Mouse (Mus musculus): Measurements from ENCODE around the gene Clgn. TPM values are rescaled to one million over a fixed set of nuclear protein-coding genes. Genes with fewer than 3 reads are reported as not detected.

Clgn gene
- total and polyA plus RNA-seq, 3 experiments: 0.04 to 0.06 TPM; not detected in 1

- no peaks in the 10 kb centered on the region for H3K36me3 ChIP-seq (ENCODE audit: control insufficient read depth in 1 of 2, insufficient read depth in 2 of 2, low read length in 2 of 2)
- no peak overlapping the region for H3K9ac ChIP-seq (ENCODE audit: control insufficient read depth, low read depth, low read length, poor library complexity, severe bottlenecking)
- no peak overlapping the region for H3K4me3 ChIP-seq (ENCODE audit: control insufficient read depth in 1 of 2, insufficient read depth in 1 of 2, low read depth in 2 of 2, low read length in 2 of 2)
- no peaks in the 10 kb centered on the region for H3K27me3 ChIP-seq (ENCODE audit: control insufficient read depth in 1 of 2, insufficient read depth in 2 of 2, low read length in 2 of 2)
- no peaks in the 10 kb centered on the region for H3K4me1 ChIP-seq (ENCODE audit: control insufficient read depth in 1 of 2, insufficient read depth in 2 of 2, low read length in 2 of 2)
- no peak overlapping the region for H3K27ac ChIP-seq (ENCODE audit: control insufficient read depth, low read depth, low read length)
- no peak for TF ChIP-seq CTCF (IDR thresholded peaks at IDR 0.05 in 2 of 3, conservative IDR thresholded peaks at IDR 0.05 in 1 of 3; ENCODE audit: control insufficient read depth in 1 of 3, insufficient read depth in 1 of 3, low read depth in 2 of 3, low read length in 3 of 3, poor library complexity in 1 of 3, severe bottlenecking in 1 of 3)
- TF ChIP-seq SIN3A (IDR thresholded peaks at IDR 0.05; ENCODE audit: low read length): no peak
- no peak for TF ChIP-seq ETS1 (IDR thresholded peaks at IDR 0.05; ENCODE audit: low read depth, low read length)
- H3K79me2 ChIP-seq (ENCODE audit: control insufficient read depth, insufficient read depth, low read length, poor library complexity): no peaks in the 10 kb centered on the region
- no peaks in the 10 kb centered on the region for H3K9me3 ChIP-seq (replicated peaks; ENCODE audit: insufficient read depth, low read length)
- DNase-seq (ENCODE audit: low read depth, low spot score): no peak
Observed at GRCm38 (mm10) chr8:83390006-83390701, 487 bp downstream of the Clgn start.

- no peak overlapping the region for H3K4me3 ChIP-seq (ENCODE audit: control insufficient read depth in 1 of 2, insufficient read depth in 1 of 2, low read depth in 2 of 2, low read length in 2 of 2)
- H3K79me2 ChIP-seq (ENCODE audit: control insufficient read depth, insufficient read depth, low read length, poor library complexity): no peaks in the 10 kb centered on the region
- H3K9ac ChIP-seq (ENCODE audit: control insufficient read depth, low read depth, low read length, poor library complexity, severe bottlenecking): no peak overlapping the region
- H3K36me3 ChIP-seq (ENCODE audit: control insufficient read depth in 1 of 2, insufficient read depth in 2 of 2, low read length in 2 of 2): no peaks in the 10 kb centered on the region
- no peak overlapping the region for H3K27ac ChIP-seq (ENCODE audit: control insufficient read depth, low read depth, low read length)
- H3K4me1 ChIP-seq (ENCODE audit: control insufficient read depth in 1 of 2, insufficient read depth in 2 of 2, low read length in 2 of 2): no peaks in the 10 kb centered on the region
- no peak for TF ChIP-seq BHLHE40 (IDR thresholded peaks at IDR 0.05; ENCODE audit: borderline replicate concordance, low read depth, low read length)
- no peak for TF ChIP-seq TCF12 (IDR thresholded peaks at IDR 0.05; ENCODE audit: low read depth, low read length)
- no peak for TF ChIP-seq ETS1 (IDR thresholded peaks at IDR 0.05; ENCODE audit: low read depth, low read length)
- no peak for TF ChIP-seq ZMIZ1 (IDR thresholded peaks at IDR 0.05; ENCODE audit: low read depth, low read length)
- TF ChIP-seq NELFE (IDR thresholded peaks at IDR 0.05; ENCODE audit: low read depth, low read length): no peak
- TF ChIP-seq SIN3A (IDR thresholded peaks at IDR 0.05; ENCODE audit: low read length): no peak
- TF ChIP-seq POLR2AphosphoS2 (IDR thresholded peaks at IDR 0.05; ENCODE audit: low read length): no peak
- no peak for TF ChIP-seq MAFK (IDR thresholded peaks at IDR 0.05; ENCODE audit: borderline replicate concordance, low read depth, low read length)
- TF ChIP-seq JUND (IDR thresholded peaks at IDR 0.05; ENCODE audit: low read depth, low read length): no peak
- H3K27me3 ChIP-seq (ENCODE audit: control insufficient read depth in 1 of 2, insufficient read depth in 2 of 2, low read length in 2 of 2): no peaks in the 10 kb centered on the region; a peak in 1 of 4 replicates
- no peaks in the 10 kb centered on the region for H3K9me3 ChIP-seq (replicated peaks; ENCODE audit: insufficient read depth, low read length)
- no peak for DNase-seq (ENCODE audit: low read depth, low spot score)
Observed at GRCm38 (mm10) chr8:83392521-83392920, 2.9 kb downstream of the Clgn start.

DNA sequence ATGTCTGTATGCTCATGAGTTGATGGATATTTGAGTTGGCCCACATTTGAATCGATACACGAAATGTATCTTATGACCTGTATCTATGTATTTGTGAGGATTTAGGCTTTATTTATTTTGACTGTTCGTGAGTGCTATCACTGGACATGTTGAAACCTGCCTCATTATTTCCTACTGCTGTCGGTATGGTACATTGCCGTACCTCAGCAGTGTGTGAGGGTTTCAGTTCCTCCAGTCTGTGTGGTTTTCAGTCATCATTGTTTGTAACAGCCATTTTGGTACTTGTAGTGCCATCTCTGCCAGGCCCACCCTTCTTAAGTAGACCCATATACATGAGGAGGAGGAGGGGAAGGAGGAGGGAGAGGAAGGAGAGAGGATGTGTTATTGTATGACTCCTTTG lies 4.7 kb downstream of the Clgn start:
- H3K9me3 ChIP-seq (replicated peaks; ENCODE audit: insufficient read depth, low read length): no peaks in the 10 kb centered on the region
- H3K4me1 ChIP-seq (ENCODE audit: control insufficient read depth in 1 of 2, insufficient read depth in 2 of 2, low read length in 2 of 2): no peaks in the 10 kb centered on the region
- H3K27ac ChIP-seq (ENCODE audit: control insufficient read depth, low read depth, low read length): no peak overlapping the region
- no peaks in the 10 kb centered on the region for H3K36me3 ChIP-seq (ENCODE audit: control insufficient read depth in 1 of 2, insufficient read depth in 2 of 2, low read length in 2 of 2)
- DNase-seq (ENCODE audit: low read depth, low spot score): no peak
- no peak for TF ChIP-seq MYC (IDR thresholded peaks at IDR 0.05; ENCODE audit: low read depth, low read length)
- TF ChIP-seq UBTF (IDR thresholded peaks at IDR 0.05; ENCODE audit: borderline replicate concordance, insufficient read depth, low read depth, low read length): no peak
- no peak for TF ChIP-seq MAFK (IDR thresholded peaks at IDR 0.05; ENCODE audit: borderline replicate concordance, low read depth, low read length)
- no peak for TF ChIP-seq TCF12 (IDR thresholded peaks at IDR 0.05; ENCODE audit: low read depth, low read length)
- TF ChIP-seq MYB (IDR thresholded peaks at IDR 0.05; ENCODE audit: low read depth, low read length): no peak
- no peak for TF ChIP-seq NELFE (IDR thresholded peaks at IDR 0.05; ENCODE audit: low read depth, low read length)
- no peak for TF ChIP-seq KAT2A (conservative IDR thresholded peaks at IDR 0.05; ENCODE audit: low read depth, low read length)
- H3K79me2 ChIP-seq (ENCODE audit: control insufficient read depth, insufficient read depth, low read length, poor library complexity): no peaks in the 10 kb centered on the region
- H3K4me3 ChIP-seq (ENCODE audit: control insufficient read depth in 1 of 2, insufficient read depth in 1 of 2, low read depth in 2 of 2, low read length in 2 of 2): no peak overlapping the region
- no peak overlapping the region for H3K9ac ChIP-seq (ENCODE audit: control insufficient read depth, low read depth, low read length, poor library complexity, severe bottlenecking)
- no peaks in the 10 kb centered on the region; a peak in 1 of 4 replicates for H3K27me3 ChIP-seq (ENCODE audit: control insufficient read depth in 1 of 2, insufficient read depth in 2 of 2, low read length in 2 of 2)

All from MEL (cell line).